Mouse (Mus musculus): ENCODE results near the gene Glo1. TPM values are rescaled to one million over a fixed set of nuclear protein-coding genes. Genes with fewer than 3 reads are reported as not detected.
"Not testable (repeated sequence)": the region's sequence is repeated elsewhere in the genome, so short reads cannot be mapped to it uniquely, and the experiment has no call there.

Gene Glo1
- polyA plus RNA-seq (2012; fragmentation: generic; extraction: Trizol) = 181 TPM

DNA sequence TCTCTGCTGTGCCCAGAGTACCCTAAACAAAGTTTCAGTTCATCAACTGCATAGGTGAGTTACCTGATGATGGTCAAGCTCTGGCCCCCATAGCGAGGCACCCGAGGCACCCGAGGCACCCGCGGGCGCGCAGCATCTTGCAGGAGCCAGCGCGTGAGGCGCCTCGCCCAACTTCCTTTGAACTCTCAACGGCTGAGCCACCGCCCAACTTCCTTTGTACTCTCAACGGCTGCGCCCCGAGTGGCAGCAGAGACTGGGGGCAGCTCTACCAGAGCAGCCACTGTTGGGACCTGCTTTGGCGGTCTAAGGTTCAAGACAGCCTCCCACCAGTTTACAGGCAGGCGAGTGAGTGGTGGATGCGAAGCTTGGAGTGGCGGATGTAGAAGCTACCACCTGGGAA is at the start of gene Glo1:
TSS of gene Glo1 (minus strand) at position 153 of the 400 bp plus-strand sequence.
- not testable (repeated sequence) for H3K27me3 ChIP-seq (ENCODE audit: control insufficient read depth, insufficient read depth, insufficient read length); H3K79me2 ChIP-seq (ENCODE audit: control insufficient read depth, insufficient read depth); H3ac ChIP-seq (ENCODE audit: control insufficient read depth, insufficient read length); H3K4me2 ChIP-seq (ENCODE audit: low read depth); H3K36me3 ChIP-seq (ENCODE audit: control insufficient read depth, insufficient read depth); H3K4me3 ChIP-seq

DNA sequence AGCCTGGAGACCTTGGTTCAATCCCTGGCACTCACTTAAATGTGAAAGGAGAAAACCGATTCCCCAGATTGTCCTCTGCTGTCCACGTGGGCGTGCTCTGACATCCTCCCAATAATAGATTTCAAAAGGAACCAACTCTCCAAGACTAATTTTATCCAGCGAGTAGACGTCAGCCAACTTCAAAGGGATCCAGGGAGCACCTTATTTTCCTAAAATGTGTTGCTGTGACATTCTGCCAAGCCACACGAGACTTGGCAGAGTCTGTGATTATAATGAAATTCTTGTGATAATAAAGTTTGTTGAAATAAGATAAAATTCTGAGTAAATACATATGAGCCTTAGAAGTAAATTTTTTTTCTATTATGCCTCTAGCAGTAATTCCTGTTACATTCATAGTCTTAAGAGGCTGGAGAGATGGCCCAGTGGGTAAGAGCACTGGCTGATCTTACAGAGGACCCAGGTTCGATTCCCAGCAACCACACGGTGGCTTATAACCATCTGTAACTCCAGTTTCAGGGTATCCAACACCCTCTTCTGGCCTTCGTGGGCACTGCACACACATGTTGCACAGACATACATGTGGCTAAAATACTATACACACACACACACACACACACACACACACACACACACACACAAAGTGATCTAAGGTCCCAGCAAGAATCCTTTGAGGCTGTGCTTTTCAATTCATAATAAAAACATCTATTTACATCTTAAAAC is 48.5 kb upstream of the Glo1 start:
- H3K36me3 ChIP-seq (ENCODE audit: control insufficient read depth, insufficient read depth) = no peaks in the 10 kb centered on the region
- H3ac ChIP-seq (ENCODE audit: control insufficient read depth, insufficient read length) = no peak overlapping the region
- TF ChIP-seq E2F4 (IDR thresholded peaks at IDR 0.05; ENCODE audit: insufficient read depth) (no peak), POLR2A (IDR thresholded peaks at IDR 0.05; ENCODE audit: insufficient read length, low read depth) (no peak), MYOG (IDR thresholded peaks at IDR 0.05; ENCODE audit: control insufficient read depth in 1 of 3, insufficient read depth in 1 of 3, insufficient read length in 2 of 3, low read depth in 2 of 3) (no peak), TCF12 (IDR thresholded peaks at IDR 0.05; ENCODE audit: insufficient read depth, poor library complexity, severe bottlenecking) (no peak), MYOD1 (IDR thresholded peaks at IDR 0.05; ENCODE audit: control insufficient read depth in 1 of 3, insufficient read length in 2 of 3, low read depth in 2 of 3) (no peak), TCF3 (IDR thresholded peaks at IDR 0.05; ENCODE audit: insufficient read length, low read depth) (no peak), POLR2AphosphoS2 (IDR thresholded peaks at IDR 0.05; ENCODE audit: insufficient read length, low read depth) (no peak), MAX (IDR thresholded peaks at IDR 0.05; ENCODE audit: low read depth) (no peak), USF1 (IDR thresholded peaks at IDR 0.05; ENCODE audit: low read depth) (no peak), CEBPB (IDR thresholded peaks at IDR 0.05; ENCODE audit: insufficient read depth, poor library complexity, severe bottlenecking) (no peak), SRF (IDR thresholded peaks at IDR 0.05; ENCODE audit: control insufficient read depth, insufficient read length, low read depth) (no peak), REST (IDR thresholded peaks at IDR 0.05; ENCODE audit: insufficient read depth, insufficient read length) (no peak)
- no peak overlapping the region for H3K4me3 ChIP-seq
- H3K79me2 ChIP-seq (ENCODE audit: control insufficient read depth, insufficient read depth) = no peaks in the 10 kb centered on the region
- H3K4me2 ChIP-seq (ENCODE audit: low read depth) = no peak overlapping the region
- H3K27me3 ChIP-seq (ENCODE audit: control insufficient read depth, insufficient read depth, insufficient read length) = no peaks in the 10 kb centered on the region

DNA sequence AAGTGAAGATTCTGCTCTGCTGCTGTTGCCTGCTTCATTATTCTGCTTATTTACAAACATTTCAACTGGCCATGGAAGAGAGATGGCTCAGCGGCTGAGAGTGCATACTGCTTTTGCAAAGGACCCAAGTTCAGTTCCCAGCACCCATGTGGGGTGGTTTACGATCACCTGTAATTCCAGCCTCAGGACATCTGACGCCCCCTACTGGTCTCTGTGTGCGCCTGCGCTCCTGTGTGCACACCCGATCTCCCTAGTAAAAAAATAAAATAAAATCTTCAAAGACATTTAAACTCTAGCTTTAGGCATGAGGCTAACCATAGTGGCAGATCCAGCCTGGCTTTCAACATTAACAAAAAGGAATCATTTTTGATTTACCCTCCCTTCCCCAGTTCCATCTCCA is 46.4 kb upstream of the Glo1 start:
- Histone ChIP-seq H3ac (ENCODE audit: control insufficient read depth, insufficient read length) (no peak overlapping the region), H3K27me3 (ENCODE audit: control insufficient read depth, insufficient read depth, insufficient read length) (no peaks in the 10 kb centered on the region), H3K36me3 (ENCODE audit: control insufficient read depth, insufficient read depth) (no peaks in the 10 kb centered on the region), H3K4me3 (no peak overlapping the region), H3K79me2 (ENCODE audit: control insufficient read depth, insufficient read depth) (no peaks in the 10 kb centered on the region), H3K4me2 (ENCODE audit: low read depth) (no peak overlapping the region)
- TF ChIP-seq MYOD1 (IDR thresholded peaks at IDR 0.05; ENCODE audit: control insufficient read depth in 1 of 3, insufficient read length in 2 of 3, low read depth in 2 of 3) (no peak), USF1 (IDR thresholded peaks at IDR 0.05; ENCODE audit: low read depth) (no peak), MYOG (IDR thresholded peaks at IDR 0.05; ENCODE audit: control insufficient read depth in 1 of 3, insufficient read depth in 1 of 3, insufficient read length in 2 of 3, low read depth in 2 of 3) (no peak), MAX (IDR thresholded peaks at IDR 0.05; ENCODE audit: low read depth) (no peak), CEBPB (IDR thresholded peaks at IDR 0.05; ENCODE audit: insufficient read depth, poor library complexity, severe bottlenecking) (no peak), SRF (IDR thresholded peaks at IDR 0.05; ENCODE audit: control insufficient read depth, insufficient read length, low read depth) (no peak), POLR2AphosphoS2 (IDR thresholded peaks at IDR 0.05; ENCODE audit: insufficient read length, low read depth) (no peak), E2F4 (IDR thresholded peaks at IDR 0.05; ENCODE audit: insufficient read depth) (no peak), REST (IDR thresholded peaks at IDR 0.05; ENCODE audit: insufficient read depth, insufficient read length) (no peak), TCF12 (IDR thresholded peaks at IDR 0.05; ENCODE audit: insufficient read depth, poor library complexity, severe bottlenecking) (no peak), TCF3 (IDR thresholded peaks at IDR 0.05; ENCODE audit: insufficient read length, low read depth) (no peak), POLR2A (IDR thresholded peaks at IDR 0.05; ENCODE audit: insufficient read length, low read depth) (no peak)

DNA sequence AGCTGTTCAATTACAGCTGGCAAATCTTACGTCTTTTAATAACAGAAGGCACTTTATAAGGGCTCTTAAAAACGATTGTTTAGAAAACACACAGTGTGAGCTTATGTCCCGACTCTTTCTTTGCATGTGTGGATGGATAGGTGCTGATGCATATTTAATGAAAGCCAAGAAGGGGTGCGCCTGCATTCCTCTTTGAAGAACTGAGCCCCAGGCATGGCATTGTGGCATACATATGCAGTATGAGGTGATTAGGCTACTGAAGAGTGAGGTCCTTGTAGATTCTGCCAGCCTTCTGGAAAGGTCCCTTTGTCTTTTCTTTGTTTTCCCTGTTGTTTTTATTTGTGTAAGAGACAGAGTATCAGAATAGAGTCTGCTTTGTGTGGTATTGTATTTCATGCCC is 45.9 kb upstream of the Glo1 start:
- Histone ChIP-seq H3ac (ENCODE audit: control insufficient read depth, insufficient read length) (no peak overlapping the region), H3K36me3 (ENCODE audit: control insufficient read depth, insufficient read depth) (no peaks in the 10 kb centered on the region), H3K4me2 (ENCODE audit: low read depth) (no peak overlapping the region), H3K4me3 (no peak overlapping the region), H3K79me2 (ENCODE audit: control insufficient read depth, insufficient read depth) (no peaks in the 10 kb centered on the region), H3K27me3 (ENCODE audit: control insufficient read depth, insufficient read depth, insufficient read length) (no peaks in the 10 kb centered on the region)
- no peak for TF ChIP-seq TCF12 (IDR thresholded peaks at IDR 0.05; ENCODE audit: insufficient read depth, poor library complexity, severe bottlenecking)
- no peak for TF ChIP-seq CEBPB (IDR thresholded peaks at IDR 0.05; ENCODE audit: insufficient read depth, poor library complexity, severe bottlenecking)
- no peak for TF ChIP-seq POLR2AphosphoS2 (IDR thresholded peaks at IDR 0.05; ENCODE audit: insufficient read length, low read depth)
- TF ChIP-seq SRF (IDR thresholded peaks at IDR 0.05; ENCODE audit: control insufficient read depth, insufficient read length, low read depth) = no peak
- TF ChIP-seq MYOG (IDR thresholded peaks at IDR 0.05; ENCODE audit: control insufficient read depth in 1 of 3, insufficient read depth in 1 of 3, insufficient read length in 2 of 3, low read depth in 2 of 3) = no peak
- TF ChIP-seq POLR2A (IDR thresholded peaks at IDR 0.05; ENCODE audit: insufficient read length, low read depth) = no peak
- no peak for TF ChIP-seq E2F4 (IDR thresholded peaks at IDR 0.05; ENCODE audit: insufficient read depth)
- no peak for TF ChIP-seq MYOD1 (IDR thresholded peaks at IDR 0.05; ENCODE audit: control insufficient read depth in 1 of 3, insufficient read length in 2 of 3, low read depth in 2 of 3)
- TF ChIP-seq USF1 (IDR thresholded peaks at IDR 0.05; ENCODE audit: low read depth) = no peak

GRCm38 (mm10) chr17:30664856-30665255 is 38.2 kb upstream of the Glo1 start:
- no peak for TF ChIP-seq MYOD1 (IDR thresholded peaks at IDR 0.05; ENCODE audit: control insufficient read depth in 1 of 3, insufficient read length in 2 of 3, low read depth in 2 of 3)
- TF ChIP-seq MAX (IDR thresholded peaks at IDR 0.05; ENCODE audit: low read depth) = no peak
- TF ChIP-seq MYOG (IDR thresholded peaks at IDR 0.05; ENCODE audit: control insufficient read depth in 1 of 3, insufficient read depth in 1 of 3, insufficient read length in 2 of 3, low read depth in 2 of 3) = no peak
- TF ChIP-seq SRF (IDR thresholded peaks at IDR 0.05; ENCODE audit: control insufficient read depth, insufficient read length, low read depth) = no peak
- no peak for TF ChIP-seq TCF3 (IDR thresholded peaks at IDR 0.05; ENCODE audit: insufficient read length, low read depth)
- no peak for TF ChIP-seq TCF12 (IDR thresholded peaks at IDR 0.05; ENCODE audit: insufficient read depth, poor library complexity, severe bottlenecking)
- no peak for TF ChIP-seq POLR2AphosphoS2 (IDR thresholded peaks at IDR 0.05; ENCODE audit: insufficient read length, low read depth)
- TF ChIP-seq USF1 (IDR thresholded peaks at IDR 0.05; ENCODE audit: low read depth) = no peak
- TF ChIP-seq E2F4 (IDR thresholded peaks at IDR 0.05; ENCODE audit: insufficient read depth) = no peak
- TF ChIP-seq REST (IDR thresholded peaks at IDR 0.05; ENCODE audit: insufficient read depth, insufficient read length) = no peak
- TF ChIP-seq CEBPB (IDR thresholded peaks at IDR 0.05; ENCODE audit: insufficient read depth, poor library complexity, severe bottlenecking) = no peak
- no peak for TF ChIP-seq POLR2A (IDR thresholded peaks at IDR 0.05; ENCODE audit: insufficient read length, low read depth)
- Histone ChIP-seq H3K27me3 (ENCODE audit: control insufficient read depth, insufficient read depth, insufficient read length) (peaks cover 4% of the 10 kb centered on the region), H3ac (ENCODE audit: control insufficient read depth, insufficient read length) (no peak overlapping the region), H3K36me3 (ENCODE audit: control insufficient read depth, insufficient read depth) (no peaks in the 10 kb centered on the region), H3K4me2 (ENCODE audit: low read depth) (no peak overlapping the region), H3K79me2 (ENCODE audit: control insufficient read depth, insufficient read depth) (no peaks in the 10 kb centered on the region), H3K4me3 (no peak overlapping the region)

Data from myocyte (in vitro differentiated cells).